Mouse (Mus musculus) ES-E14 (cell line): ENCODE data around the gene Ttc3. TPM values are rescaled to one million over a fixed set of nuclear protein-coding genes. Genes with fewer than 3 reads are reported as not detected.
"Not testable (repeated sequence)": the region's sequence is repeated elsewhere in the genome, so short reads cannot be mapped to it uniquely, and the experiment has no call there.

Experiments
- DNase-seq: peaks from one replicate; pipeline ENCODE4 v3.0.0-alpha.2; 2013; ENCODE audit warnings: low read depth, low spot score
- H3K27ac ChIP-seq: 2 replicates; pipeline ENCODE4 v1.5.1; 2012; ENCODE audit warnings: low read depth, mild to moderate bottlenecking, low read length, moderate library complexity, mixed read lengths; ENCODE audit not compliant: poor library complexity, insufficient read depth, severe bottlenecking
- H3K36me3 ChIP-seq: 2 replicates; pipeline ENCODE4 v1.6.1; 2012; ENCODE audit warnings: mild to moderate bottlenecking, low read length, moderate library complexity, mixed read lengths; ENCODE audit not compliant: control insufficient read depth, poor library complexity, insufficient read depth, severe bottlenecking
- H3K4me1 ChIP-seq, 2 experiments: fragments of 150-350 bp in 1 of 2; sonication (generic) in 1 of 2; 2 replicates each; pipeline ENCODE4 v1.6.1; 2012; ENCODE audit warnings: low read length in 2 of 2, mild to moderate bottlenecking in 1 of 2, mixed read lengths in 1 of 2; ENCODE audit not compliant: control insufficient read depth in 2 of 2, insufficient read depth in 2 of 2, poor library complexity in 1 of 2
- H3K4me3 ChIP-seq, 2 experiments: fragments of 150-350 bp in 1 of 2; sonication (generic) in 1 of 2; 2 replicates each; pipeline ENCODE4 v1.5.1; 2012; ENCODE audit warnings: low read length in 2 of 2, low read depth in 1 of 2, mild to moderate bottlenecking in 1 of 2, mixed read lengths in 1 of 2; ENCODE audit not compliant: insufficient read depth in 1 of 2, poor library complexity in 1 of 2, severe bottlenecking in 1 of 2
- H3K9ac ChIP-seq: 2 replicates; pipeline ENCODE4 v1.6.1; 2012; ENCODE audit warnings: low read depth, mild to moderate bottlenecking, low read length, mixed read lengths; ENCODE audit not compliant: poor library complexity, insufficient read depth, severe bottlenecking
- H3K9me3 ChIP-seq: fragments of 150-350 bp; sonication (generic); 2 replicates; pipeline ENCODE4 v1.6.1; 2012; ENCODE audit warnings: low read depth, mild to moderate bottlenecking, low read length; ENCODE audit not compliant: control insufficient read depth, insufficient read depth
- CHD2 ChIP-seq: IDR thresholded peaks from 2 replicates; pipeline ENCODE4 v1.6.1; 2014; ENCODE audit warnings: mild to moderate bottlenecking, low read depth, low read length, inconsistent platforms
- HCFC1 ChIP-seq: IDR thresholded peaks from 2 replicates; pipeline ENCODE4 v1.6.1; 2012; ENCODE audit warnings: low read length, inconsistent platforms, borderline replicate concordance; ENCODE audit not compliant: insufficient read depth
- MAFK ChIP-seq: IDR thresholded peaks from 2 replicates; pipeline ENCODE4 v1.6.1; 2014; ENCODE audit warnings: mild to moderate bottlenecking, low read depth, low read length, inconsistent platforms; ENCODE audit not compliant: insufficient read depth
- ZC3H11A ChIP-seq: IDR thresholded peaks from 2 replicates; pipeline ENCODE4 v1.6.1; 2012; ENCODE audit warnings: low read depth, mild to moderate bottlenecking, inconsistent platforms, low read length, borderline replicate concordance
- ZNF384 ChIP-seq: IDR thresholded peaks from 2 replicates; pipeline ENCODE4 v1.6.1; 2012; ENCODE audit warnings: low read depth, low read length, inconsistent platforms
- in situ Hi-C, 2 experiments: fragments of 600-800 bp; cut with MboI; formaldehyde crosslinking; loops; one replicate each; pipeline ENCODE4 v1.15.1; 2025; ENCODE audit warnings: low sequenced_read_pairs in 2 of 2, inconsistent platforms in 1 of 2; ENCODE audit not compliant: unreplicated experiment in 2 of 2
- total RNA-seq: library from RNA; depleted of rRNA; stranded (reverse); fragments of 300-350 nt; gene quantifications from 2 replicates; pipeline ENCODE4 v1.2.3, GENCODE M21; 2012

The Ttc3 gene
- total RNA-seq, 1 experiment: 64.2 TPM

DNA sequence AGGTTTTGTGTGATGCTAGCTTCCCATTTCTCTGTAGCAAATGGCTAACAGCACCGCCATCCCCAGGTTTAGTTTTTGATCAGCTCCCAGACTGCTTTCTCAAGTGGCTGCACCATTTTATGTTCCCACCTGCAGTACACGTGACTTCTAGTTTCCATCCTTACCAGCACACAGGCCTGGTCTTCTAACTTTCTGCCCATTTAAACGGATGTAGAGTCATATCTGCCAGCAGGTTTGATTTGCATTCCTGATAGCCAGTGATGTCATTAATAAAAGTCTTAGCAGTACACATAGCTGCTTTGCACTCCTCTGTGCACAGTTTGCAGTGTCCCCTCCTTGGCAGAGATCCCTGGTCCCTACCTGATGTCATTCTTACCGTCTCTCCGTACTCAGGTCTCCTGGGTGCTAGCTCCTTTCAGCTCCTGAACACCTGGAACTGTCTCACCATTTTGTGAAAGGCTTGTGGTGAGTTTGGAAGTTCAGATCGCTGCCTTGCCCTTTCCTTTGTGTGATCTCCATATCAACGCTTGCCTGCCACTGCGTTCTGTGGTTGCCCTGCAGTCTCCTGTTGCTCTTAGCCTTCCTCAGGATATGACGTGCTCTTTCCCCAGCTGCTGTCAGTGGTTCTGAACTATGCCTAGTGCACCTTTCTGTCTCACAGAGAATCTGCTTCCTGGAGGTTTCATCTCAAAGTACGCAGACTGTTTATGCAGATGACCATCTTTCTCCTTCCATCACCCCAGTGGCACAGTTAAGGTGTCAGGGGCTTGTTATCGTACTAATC, 114.5 kb downstream of the Ttc3 start:
- no peaks in the 10 kb centered on the region for H3K4me1 ChIP-seq
- H3K4me3 ChIP-seq: no peak overlapping the region
- H3K27ac ChIP-seq: no peak overlapping the region
- in situ Hi-C loops: no loop called here
- H3K9me3 ChIP-seq: no peaks in the 10 kb centered on the region
- no peak for TF ChIP-seq CHD2
- no peak for TF ChIP-seq HCFC1
- no peak for TF ChIP-seq ZNF384
- TF ChIP-seq ZC3H11A: no peak
- TF ChIP-seq MAFK: no peak
- no peak for DNase-seq
- no peak overlapping the region for H3K9ac ChIP-seq
- H3K36me3 ChIP-seq: no peaks in the 10 kb centered on the region

- no peak overlapping the region for H3K4me3 ChIP-seq
- TF ChIP-seq ZNF384 (no peak), MAFK (no peak), CHD2 (no peak), ZC3H11A (no peak), HCFC1 (no peak)
- H3K9me3 ChIP-seq: no peaks in the 10 kb centered on the region
- DNase-seq: no peak
- H3K9ac ChIP-seq: no peak overlapping the region
- H3K36me3 ChIP-seq: no peaks in the 10 kb centered on the region
- no peak overlapping the region for H3K27ac ChIP-seq
- H3K4me1 ChIP-seq: no peaks in the 10 kb centered on the region
- in situ Hi-C loops: no loop called here
Observed at GRCm38 (mm10) chr16:94487341-94487740, 116.9 kb downstream of the Ttc3 start.

DNA sequence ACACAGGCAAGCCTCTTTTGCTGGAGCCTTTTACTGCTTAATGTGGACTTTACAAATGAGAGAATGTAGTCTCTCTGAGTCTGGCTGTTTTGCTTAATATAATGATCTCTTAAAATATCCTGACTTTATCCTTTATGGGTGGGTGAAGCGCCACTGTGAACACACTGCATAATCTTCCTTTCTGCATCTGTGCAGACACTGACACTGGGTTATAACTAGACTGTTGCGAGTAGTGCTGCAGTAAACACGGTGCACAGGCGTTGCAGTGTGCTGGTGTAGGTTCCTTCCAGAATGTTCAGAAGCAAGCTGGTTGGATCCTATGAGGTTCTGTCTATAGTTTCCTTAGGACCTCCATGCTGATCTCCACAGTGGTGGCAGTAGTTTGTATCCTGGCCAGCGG, 118.9 kb downstream of the Ttc3 start:
- Histone ChIP-seq H3K9ac (no peak overlapping the region), H3K4me1 (no peaks in the 10 kb centered on the region), H3K9me3 (no peaks in the 10 kb centered on the region), H3K4me3 (no peak overlapping the region), H3K36me3 (no peaks in the 10 kb centered on the region), H3K27ac (no peak overlapping the region)
- DNase-seq: no peak
- in situ Hi-C loops: no loop called here
- no peak for TF ChIP-seq HCFC1
- no peak for TF ChIP-seq MAFK
- TF ChIP-seq CHD2: no peak
- no peak for TF ChIP-seq ZC3H11A
- TF ChIP-seq ZNF384: no peak

GRCm38 (mm10) chr16:94497176-94497575, 126.8 kb downstream of the Ttc3 start:
- H3K4me3 ChIP-seq, in situ Hi-C loops, H3K27ac ChIP-seq, H3K9me3 ChIP-seq, H3K4me1 ChIP-seq, H3K9ac ChIP-seq, DNase-seq: not testable (repeated sequence)
- peaks cover 19% of the 10 kb centered on the region for H3K36me3 ChIP-seq

DNA sequence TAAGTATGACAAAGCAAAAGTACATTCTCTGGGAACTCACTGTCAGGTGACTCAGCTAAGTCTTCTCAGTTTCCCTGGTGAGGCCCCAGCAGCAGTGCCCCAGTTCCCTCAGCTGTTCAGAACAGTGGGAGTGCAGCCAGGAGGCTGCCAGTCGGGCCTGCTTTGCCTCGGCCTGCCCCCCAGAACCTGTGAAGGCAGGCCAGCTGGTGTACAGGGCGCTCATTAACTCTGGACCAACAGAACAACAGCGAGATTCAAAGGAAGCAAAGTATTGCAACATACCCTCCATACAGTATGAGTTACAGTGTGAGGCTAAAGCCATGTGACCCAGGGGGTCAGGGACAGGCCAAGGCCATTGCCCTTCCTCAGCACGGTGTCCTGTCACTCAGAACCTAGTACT, 127.5 kb downstream of the Ttc3 start:
- no peak overlapping the region for H3K27ac ChIP-seq
- no peak overlapping the region for H3K4me3 ChIP-seq
- peaks cover 19% of the 10 kb centered on the region for H3K36me3 ChIP-seq
- H3K9me3 ChIP-seq: no peaks in the 10 kb centered on the region
- no peak for DNase-seq
- TF ChIP-seq MAFK: no peak
- no peak for TF ChIP-seq CHD2
- TF ChIP-seq ZC3H11A: no peak
- no peak for TF ChIP-seq ZNF384
- no peak for TF ChIP-seq HCFC1
- H3K4me1 ChIP-seq: no peaks in the 10 kb centered on the region; a peak in 1 of 4 replicates
- no peak overlapping the region for H3K9ac ChIP-seq
- in situ Hi-C loops: no loop called here
